Mouse (Mus musculus) kidney, adult 2 months (tissue): ENCODE results near the gene Dnajc7.

ENCODE experiments used
- CTCF ChIP-seq: fragments of 200-500 bp; conservative IDR thresholded peaks from 2 replicates; pipeline ENCODE4 v1.5.1; 2011; ENCODE audit warnings: low read depth, mild to moderate bottlenecking, control low read depth, low read length, moderate library complexity, mixed read lengths; ENCODE audit not compliant: insufficient read depth, insufficient read length
- POLR2A ChIP-seq: fragments of 200-500 bp; IDR thresholded peaks from one replicate; pipeline ENCODE4 v1.6.1; 2011; ENCODE audit warnings: low read depth, low read length, control low read depth

DNA sequence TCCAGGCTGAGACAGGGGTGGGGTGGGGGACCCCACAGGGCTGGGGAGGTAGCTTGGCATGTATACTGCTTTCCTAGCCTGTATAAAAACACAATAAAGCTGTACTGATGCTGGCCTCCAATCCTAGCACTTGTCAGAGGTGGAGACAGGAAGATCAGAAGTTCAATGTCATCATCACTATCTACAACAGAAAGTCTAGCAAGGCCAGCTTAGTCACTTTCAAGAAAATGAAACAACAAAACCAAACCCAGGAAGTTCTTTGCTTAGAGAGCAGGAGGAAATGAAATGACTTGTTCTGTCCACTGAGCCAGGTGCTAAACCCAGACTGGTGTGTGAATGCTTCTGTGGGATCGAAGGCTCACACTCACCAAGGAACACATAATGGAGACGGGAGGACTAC lies 31.5 kb downstream of the Dnajc7 start:
- TF ChIP-seq POLR2A (no peak), CTCF (no peak)
